Mouse (Mus musculus) erythroblast, adult 5-6 weeks (primary cell): Measurements from ENCODE around the gene Zfp277. TPM values are rescaled to one million over a fixed set of nuclear protein-coding genes. Genes with fewer than 3 reads are reported as not detected.
A peak's percentile ranks its signal among the peaks of the same experiment; 100 is the strongest.

ENCODE experiments used
- ATAC-seq: replicated peaks from 2 replicates; pipeline ENCODE4 v1.8.0; 2016; ENCODE audit warnings: moderate number of reproducible peaks, mild to moderate bottlenecking, moderate TSS enrichment, inconsistent platforms; ENCODE audit not compliant: poor library complexity, low FRiP score, severe bottlenecking
- total RNA-seq, 2 experiments: library from RNA; stranded (forward) in 1 of 2; stranded (reverse) in 1 of 2; fragments of 150-400 nt in 1 of 2; fragments of 200-764, 138-1000 nt in 1 of 2; gene quantifications; 2 replicates each; pipeline versions ENCODE4 v1.2.3 to v1.2.4; 2015 to 2017; ENCODE audit warnings: low replicate concordance in 2 of 2

Zfp277 gene
- total RNA-seq, 2 experiments from 2014 or later, result 2.3 to 7.0 TPM

DNA sequence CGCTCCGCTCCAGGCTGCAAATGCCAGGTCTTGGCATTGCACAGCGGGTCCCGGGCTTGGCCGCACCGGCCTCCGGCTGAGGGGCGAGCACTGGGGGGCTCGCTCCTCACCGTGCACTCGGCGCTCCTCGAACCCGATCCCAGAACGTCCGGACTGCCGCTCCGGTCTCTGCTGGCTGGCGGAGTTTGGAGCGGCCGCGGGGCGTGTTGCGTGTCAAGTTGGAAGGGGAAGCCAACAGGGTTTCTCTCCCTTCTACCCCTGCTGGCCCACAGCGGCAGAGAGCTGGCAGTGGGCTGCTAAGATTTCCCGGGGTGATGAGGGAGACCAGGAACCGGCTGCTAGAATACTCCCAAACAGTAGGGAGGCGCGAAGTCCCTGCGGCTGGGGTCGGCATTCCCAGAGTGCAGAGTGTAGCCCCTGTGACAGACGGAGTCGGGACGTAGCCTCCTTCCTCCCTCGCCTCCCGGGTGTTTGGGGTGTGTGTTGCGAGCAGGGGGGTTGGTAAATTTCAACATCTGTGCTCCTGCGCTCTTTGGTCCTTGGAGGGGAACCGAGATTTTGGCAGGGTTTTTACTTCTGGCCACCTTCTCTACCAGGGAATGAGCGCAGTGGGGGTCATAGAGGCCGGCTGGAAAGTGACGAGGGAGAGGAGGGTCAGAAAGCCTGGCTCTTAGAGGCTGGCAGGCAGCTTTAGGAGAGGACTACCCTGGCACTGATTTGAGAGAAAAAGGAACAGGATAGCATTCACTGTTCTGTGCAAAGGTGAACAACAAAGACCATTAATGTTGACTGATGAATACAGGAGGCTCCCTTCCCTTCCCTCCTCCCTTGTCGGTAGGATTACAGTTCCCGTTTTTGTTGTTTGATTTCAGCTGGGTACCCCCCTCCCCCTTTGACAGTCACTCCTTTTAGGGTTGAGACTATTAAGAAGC lies 1.0 kb upstream of the Zfp277 start:
- ATAC-seq, result no peak

GRCm38 (mm10) chr12:40445206-40445605 lies 496 bp downstream of the Zfp277 start:
- peak; percentile 31 for ATAC-seq

DNA sequence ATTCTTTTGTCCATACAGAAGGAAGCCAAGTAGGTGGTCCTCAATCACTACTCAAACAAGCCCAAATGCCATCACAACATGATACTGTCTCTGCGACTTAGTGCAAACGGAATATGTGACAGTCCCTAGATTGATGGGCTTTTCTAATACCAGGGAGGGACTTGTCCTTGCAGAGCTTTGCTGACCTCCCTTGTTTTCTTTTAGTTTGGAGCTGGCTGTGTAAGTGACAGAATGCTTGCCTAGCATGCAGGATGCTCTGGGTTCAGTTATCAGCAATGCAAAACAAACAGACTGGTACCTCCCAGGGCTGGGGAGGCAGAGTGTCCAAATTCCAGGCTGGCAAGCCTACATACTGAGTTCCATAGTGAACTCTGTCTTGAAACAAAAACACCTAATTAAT lies 7.7 kb downstream of the Zfp277 start:
- ATAC-seq, result no peak

DNA sequence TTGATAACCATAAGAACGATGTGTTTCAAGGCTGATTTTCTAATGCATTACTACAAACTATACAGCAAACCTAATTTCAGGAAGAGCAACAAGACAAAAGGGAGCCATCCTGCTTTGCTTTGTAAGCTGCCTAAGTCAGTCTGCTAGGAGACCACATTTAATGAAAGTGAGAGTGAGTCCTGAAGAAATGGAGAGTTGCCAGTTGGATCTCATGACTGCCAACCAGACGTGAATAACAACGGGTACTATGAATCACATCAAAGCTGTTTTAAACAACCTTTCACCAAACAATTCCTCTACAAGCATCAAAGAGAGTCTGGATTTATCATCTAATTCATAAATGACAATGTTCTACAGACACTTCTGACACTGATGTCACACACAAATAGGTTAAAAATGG lies 11.6 kb downstream of the Zfp277 start:
- no peak for ATAC-seq

DNA sequence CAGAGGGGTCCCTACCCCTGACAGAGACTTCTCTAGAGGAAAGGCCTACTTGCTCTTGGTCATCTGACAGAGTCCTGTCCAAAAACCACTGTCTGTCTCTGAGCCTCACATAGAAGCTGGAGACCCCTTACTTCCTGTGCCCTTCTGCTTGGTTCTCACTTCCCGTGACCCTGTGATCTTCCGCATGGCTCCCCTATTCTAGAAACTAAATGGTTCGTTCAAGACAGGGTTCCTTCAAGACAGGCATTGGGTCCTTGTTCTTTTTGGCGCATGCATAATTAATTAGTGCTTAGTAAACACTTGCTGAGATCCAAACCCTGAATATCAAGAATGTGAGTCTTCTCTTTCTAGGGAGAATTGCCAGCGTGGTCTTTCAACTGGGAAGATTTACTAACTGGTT lies 14.6 kb downstream of the Zfp277 start:
- ATAC-seq, result no peak

DNA sequence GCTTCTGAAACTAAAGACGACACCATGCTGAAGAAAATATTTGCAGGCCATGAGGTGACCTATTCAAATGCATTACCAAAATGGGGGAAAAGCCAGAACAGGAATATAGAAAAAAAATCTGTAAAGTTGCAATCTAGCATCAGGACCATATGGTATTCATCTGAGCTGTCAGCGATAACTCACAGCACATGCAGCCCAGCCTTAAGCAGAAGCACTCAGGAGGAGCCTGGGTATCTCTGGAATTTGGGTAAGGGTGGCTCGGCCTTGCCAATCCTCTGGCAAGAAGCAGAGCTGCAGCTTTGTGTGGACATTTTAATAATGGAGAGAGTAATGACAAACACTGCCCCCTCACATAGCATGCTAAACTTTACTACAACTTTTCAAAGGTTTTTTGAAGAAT lies 15.7 kb downstream of the Zfp277 start:
- ATAC-seq, result no peak

DNA sequence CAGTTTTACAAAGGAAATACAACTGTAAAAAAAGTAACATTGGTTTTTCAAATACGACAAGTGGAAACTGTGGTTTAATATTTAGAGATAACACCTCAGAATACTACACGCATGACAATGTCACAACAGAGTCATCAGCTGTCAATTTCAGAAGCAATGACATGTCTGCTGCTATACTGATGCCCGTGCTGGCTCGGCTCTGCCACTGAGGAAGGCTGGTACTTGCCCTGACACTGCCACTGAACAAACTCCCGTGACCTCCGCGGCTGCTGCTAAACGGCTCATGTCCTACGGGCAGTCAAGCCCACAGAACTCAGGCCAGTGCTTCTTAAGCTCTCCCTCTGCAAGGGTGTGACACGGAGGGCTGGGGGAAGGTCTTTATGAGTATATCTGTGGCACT lies 18.1 kb downstream of the Zfp277 start:
- no peak for ATAC-seq

- ATAC-seq, result no peak
Measured at GRCm38 (mm10) chr12:40424991-40425390, 20.7 kb downstream of the Zfp277 start.

GRCm38 (mm10) chr12:40417257-40417656 lies 28.4 kb downstream of the Zfp277 start:
- no peak for ATAC-seq

DNA sequence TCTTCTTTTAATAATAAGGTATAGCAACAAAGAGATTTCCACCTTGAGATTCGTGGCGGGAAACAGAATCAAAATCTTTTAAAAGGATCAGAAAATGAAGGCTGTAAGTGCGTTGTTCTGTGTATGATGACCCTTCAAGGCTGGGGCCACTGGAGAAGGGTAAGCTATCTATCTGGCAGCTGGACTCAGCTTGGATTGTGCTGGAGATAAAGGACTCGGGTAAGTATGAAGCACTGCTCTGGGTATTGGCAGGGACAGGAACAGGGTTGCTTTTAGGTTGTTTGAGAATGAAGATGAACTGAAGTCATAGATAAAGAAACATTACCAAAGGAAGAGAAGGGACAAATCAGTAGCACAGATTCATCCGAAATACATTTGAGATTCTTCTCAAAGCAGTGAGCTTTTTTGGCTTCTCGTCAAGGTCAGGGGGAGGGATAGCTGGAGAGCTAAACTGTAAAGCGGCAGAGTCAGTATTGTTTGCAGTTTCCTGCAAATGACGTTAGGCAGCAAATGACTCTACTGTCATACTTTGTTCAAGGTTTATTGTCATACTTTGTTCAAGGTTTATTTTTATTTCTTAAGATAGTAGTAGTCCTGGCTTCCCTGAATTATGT lies 30.3 kb downstream of the Zfp277 start:
- ATAC-seq, result no peak

GRCm38 (mm10) chr12:40414682-40415311 lies 30.9 kb downstream of the Zfp277 start:
- ATAC-seq, result no peak

GRCm38 (mm10) chr12:40399812-40400211 lies 45.9 kb downstream of the Zfp277 start:
- ATAC-seq, result no peak

DNA sequence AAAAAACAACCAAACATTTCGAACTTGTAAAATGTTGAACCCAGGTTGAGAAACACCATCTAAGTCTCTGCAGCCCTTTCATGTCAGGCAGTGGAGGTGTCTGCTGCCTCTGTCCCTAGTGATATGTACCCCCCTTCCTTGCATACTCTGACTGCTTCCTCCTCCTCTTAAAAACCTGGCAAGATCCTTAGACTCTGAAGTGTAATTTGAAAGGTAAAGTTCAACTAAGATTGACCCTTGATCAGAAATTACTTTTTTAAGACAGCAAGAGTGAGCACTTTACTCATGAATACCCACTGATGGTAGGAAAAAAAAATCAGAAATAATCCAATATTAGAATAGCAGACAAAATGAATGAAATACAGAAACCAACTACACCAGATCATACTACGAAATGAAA lies 46.3 kb downstream of the Zfp277 start:
- no peak for ATAC-seq

DNA sequence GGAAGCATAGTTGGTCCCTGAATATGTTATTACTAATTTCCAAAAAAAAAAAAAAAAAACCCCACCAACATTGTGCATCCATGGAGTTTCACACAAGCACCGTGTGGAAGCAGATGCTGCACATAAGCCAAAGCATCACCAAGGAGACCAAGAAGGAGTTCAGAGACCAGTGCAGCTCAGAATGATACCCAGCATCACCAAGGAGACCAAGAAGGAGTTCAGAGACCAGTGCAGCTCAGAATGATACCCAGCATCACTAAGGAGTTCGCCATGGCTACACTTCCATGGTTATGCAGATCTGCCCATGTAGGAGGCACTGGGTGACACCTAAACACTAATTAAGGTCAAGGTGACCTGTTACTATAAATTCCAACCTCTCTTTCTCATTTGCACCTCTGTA lies 46.8 kb downstream of the Zfp277 start:
- ATAC-seq, result no peak

DNA sequence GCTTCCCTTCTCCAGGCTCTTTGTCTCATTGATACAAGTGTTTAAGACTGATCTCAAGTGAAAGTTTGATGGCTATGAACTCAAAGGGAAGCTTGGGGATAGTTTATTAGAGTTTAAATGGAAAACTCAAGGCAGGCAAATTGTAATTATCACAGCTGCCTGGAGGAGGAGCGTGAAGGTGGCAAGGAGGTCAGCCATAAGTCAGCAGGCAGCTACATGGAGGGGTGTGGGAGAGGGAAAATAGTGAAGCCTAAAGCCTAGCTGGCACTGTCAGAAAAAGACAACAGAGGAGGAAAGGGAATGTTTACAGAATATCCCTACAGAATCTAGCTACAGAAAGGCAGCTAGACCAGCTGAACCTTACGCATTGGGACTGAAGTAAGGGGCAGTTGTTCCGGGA lies 52.8 kb downstream of the Zfp277 start:
- no peak for ATAC-seq

DNA sequence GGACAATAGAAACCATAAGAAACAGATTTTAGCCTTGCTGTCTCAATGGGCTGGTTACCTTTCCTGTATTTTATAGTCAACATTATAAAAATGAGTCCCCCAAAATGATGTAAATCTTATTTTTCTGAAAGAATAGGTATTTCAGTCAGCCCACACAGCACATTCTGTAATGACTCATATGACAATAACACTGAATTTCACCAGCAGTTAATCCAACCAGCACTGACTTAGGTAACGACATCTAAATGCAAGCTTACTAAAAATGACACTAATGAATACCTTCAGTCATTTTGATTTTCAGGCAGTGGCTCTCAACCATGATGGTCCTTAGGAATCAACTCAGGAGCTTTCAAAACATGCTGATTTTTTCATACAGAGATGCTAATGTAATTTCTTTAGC lies 54.4 kb downstream of the Zfp277 start:
- no peak for ATAC-seq

- no peak for ATAC-seq
Measured at GRCm38 (mm10) chr12:40387786-40388185, 57.9 kb downstream of the Zfp277 start.

DNA sequence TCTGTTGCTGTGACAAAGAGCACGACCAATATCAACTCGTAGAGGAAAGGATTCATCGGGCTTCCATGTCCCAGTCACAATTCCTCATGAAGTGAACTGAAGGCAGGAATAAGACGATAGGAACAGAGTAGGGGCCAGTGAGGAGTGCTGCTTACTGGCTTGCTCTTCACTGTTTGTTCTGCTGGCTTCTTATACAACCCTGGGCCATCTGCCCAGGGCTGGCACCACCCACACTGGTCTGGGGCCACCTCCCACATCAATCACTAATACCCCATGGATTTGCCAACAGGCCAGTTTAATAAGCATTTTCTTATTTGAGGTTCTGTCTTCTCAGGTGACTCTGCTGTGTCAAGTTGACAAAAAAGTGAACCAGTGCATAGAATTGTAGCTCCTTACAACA lies 60.4 kb downstream of the Zfp277 start:
- ATAC-seq, result no peak

DNA sequence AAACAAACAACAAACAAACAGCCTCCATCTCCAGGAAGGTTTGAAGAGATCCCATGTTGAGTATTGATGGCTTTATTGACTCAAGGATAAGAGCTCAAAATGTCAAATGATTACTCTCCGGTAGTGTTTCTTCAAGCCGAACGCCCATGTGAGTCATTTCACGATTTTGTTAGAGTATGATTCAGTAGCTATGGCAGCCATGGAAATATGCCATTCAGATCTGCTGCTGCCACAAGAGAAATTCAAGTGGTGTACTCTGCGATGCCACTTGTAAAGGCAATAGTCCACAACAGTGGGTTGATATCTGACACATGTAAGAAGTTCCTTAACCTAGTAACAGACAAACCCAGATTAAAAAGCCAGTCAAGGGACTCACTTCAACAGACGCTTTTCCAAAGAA lies 62.0 kb downstream of the Zfp277 start:
- ATAC-seq, result no peak

DNA sequence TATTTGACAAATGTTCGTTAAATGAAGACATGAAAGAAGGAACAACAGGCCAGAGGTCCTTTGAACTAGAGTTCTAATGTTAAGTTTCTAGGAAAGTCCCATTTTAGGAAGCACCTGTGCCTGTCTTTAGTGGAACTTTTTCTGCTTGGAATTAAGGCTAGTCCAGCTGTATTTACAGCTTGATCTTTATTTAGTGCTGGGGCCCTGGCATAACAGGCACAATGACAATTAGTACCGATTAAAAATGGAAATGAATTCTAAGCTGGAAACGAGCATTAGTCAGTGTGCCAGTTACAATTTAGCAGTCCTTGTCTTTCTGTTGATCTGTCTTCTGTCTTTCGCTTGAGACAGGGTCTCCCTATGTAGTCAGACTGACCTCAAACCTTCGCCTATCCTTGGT lies 63.2 kb downstream of the Zfp277 start:
- ATAC-seq, result no peak

DNA sequence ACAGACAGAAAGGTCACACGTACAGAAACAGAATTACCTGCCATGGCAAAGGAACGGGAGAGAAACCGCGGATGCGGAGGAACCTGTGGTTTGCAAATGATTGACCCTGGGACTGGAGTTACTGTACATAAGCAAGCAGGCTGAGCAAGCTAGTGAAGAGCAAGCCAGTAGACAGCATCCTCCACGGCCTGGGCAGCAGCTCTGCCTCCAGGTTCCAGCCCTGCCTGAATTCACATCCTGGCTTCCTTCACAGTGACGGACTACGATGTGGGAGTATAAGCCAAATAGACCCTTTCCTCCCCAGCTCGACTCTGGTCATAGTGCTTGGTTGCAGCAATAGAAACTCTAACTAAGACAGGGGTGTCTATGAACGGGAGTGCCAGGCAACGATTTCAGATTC lies 63.9 kb downstream of the Zfp277 start:
- ATAC-seq, result no peak
